Mouse (Mus musculus): ENCODE results near the gene Hoxa3.

Hoxa3 gene

DNA sequence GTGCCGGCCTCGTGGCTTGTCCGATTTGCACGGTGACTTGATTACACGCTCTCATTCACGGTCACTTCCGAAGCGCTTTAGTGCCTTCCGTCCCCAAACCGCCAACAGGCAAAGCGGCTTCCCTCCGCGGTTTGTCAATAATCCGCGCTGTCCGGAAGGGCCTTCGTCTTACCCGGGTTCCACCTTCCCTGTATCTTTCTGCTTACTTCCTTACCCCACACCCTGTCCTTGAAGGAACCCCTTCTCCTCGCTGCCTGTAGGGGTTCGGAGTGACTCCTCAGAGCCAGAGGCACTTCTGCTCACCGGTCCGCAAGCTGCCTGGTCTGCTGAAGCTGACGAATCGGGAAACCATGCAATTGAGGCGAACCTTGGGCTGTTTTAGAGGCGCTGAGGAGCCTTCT, 33.3 kb upstream of the Hoxa3 start:
- DNase-seq: no peak

GRCm38 (mm10) chr6:52245757-52246142, 32.6 kb upstream of the Hoxa3 start, which contains the start of gene Hoxa11:
Gene Hoxa11 (minus strand): TSS chr6:52245810.
- DNase-seq: no peak

DNA sequence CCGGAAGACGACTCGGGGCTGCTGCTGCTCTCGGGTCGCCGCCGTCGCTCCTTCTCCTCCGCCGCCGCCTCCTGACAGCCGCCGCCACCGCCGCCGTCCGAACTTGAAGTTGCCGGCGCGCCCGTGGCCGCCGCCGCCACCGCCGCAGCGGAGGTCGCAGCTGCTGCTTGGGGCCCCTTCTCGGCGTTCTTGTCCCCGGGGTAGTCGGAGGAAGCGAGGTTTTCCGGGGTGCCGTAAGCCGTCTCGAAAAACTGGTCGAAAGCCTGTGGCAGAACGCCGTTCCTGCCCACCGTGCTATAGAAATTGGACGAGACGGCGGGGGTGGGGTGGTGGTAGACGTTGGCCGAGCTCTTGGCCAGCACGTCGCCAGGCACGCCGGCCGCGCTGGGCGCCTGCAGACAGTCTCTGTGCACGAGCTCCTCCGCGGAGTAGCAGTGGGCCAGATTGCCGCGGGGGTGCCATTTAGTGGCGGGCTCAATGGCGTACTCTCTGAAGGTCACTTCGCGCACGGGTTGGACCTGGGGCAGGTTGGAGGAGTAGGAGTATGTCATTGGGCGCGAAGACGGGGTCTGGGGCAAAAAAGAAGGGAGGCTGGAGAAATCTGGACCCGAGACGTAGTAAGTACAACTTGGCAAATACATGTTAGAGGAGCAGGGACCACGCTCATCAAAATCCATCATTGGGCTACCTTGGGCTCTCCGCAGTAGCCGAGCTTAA, 32.1 kb upstream of the Hoxa3 start:
- DNase-seq: no peak

GRCm38 (mm10) chr6:52244471-52245039, 31.4 kb upstream of the Hoxa3 start:
- no peak for DNase-seq

DNA sequence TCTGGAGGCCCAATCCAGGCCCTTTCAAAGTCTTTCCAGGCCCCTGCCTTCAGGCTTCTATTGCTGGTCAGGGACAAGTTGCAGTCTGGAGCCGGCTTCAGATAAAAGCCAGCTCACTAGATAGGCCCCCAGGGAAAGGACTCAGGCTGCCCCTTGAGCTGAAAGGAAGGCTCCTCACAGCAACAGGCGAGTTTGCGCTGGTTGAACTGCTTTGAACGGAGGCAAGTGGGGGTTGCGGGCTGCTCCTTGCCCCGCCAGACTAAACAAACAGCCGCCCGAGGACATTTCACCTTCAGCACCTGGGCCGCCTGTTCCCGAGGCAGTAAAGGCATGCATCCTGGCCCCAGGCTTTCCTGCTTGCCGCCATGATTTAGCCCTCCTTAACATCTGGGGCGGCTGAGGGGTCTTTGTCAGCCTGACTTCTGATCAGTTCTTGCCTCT, 30.6 kb upstream of the Hoxa3 start:
- no peak for DNase-seq

DNA sequence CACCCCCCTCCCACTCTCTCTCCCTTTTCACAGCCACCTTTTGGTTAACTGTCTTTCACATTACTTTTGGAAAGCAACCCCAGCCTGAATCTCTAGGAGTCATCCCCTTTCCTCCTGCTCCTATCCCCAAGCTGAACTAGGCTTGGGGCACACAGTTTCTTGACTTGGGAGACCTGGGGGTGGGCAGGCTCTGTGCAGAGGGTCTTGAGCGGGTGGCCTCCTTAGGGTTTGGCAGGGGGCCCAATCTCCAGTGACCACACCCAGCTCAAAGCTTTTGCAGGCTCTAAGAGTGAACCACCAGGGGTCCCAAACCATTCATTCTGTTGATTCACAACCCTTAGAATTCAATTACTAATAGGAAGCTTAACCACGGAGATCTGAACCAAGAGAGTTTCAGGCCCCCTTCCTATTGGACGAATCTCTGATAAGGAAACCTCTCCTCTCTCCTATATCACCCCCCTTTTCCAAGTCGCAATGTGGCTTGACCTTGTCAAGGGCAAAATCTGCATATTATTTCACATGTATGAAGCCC, 29.7 kb upstream of the Hoxa3 start:
- DNase-seq: no peak

- DNase-seq: no peak
Measured at GRCm38 (mm10) chr6:52241001-52241621, 28.0 kb upstream of the Hoxa3 start.

GRCm38 (mm10) chr6:52240389-52241000, 27.4 kb upstream of the Hoxa3 start, which contains the start of gene Hoxa10:
Gene Hoxa10 (minus strand): TSS chr6:52240854.
- DNase-seq: no peak

DNA sequence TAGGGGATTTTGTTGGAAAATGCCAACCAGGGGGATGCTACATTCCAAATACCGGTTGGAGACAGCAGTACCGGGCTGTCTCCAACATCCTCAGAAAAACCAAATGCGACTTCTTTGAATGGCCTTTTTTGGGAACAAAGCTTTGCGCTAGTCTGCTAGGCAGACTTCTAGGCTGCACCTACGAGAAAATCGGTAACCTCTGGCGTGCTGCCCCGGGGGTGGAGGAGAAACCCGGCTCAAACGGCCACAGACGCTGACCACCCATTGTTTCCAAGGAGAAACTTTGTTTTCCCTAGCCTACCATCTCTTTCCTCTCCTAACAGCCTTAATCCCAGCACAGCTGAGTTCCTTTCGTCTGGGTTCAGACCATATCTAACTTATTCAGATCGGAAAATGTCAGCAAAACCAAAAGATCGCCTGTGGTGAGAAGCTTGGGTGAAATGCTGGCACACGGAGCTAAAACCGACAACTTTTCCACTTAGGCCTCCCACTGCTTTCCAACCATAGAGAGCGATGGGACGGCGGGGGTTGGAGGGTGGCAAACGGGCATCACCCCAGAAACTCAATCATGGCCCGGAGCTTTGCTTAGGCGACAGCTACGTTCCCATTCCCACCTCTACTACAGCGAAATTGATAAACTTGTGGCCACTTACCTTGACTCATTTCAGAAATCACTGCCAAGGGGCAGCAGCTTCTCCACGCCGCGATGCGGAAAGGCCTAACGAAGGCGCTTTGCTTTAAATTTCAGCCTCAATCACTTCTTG, 26.7 kb upstream of the Hoxa3 start:
- no peak for DNase-seq

DNA sequence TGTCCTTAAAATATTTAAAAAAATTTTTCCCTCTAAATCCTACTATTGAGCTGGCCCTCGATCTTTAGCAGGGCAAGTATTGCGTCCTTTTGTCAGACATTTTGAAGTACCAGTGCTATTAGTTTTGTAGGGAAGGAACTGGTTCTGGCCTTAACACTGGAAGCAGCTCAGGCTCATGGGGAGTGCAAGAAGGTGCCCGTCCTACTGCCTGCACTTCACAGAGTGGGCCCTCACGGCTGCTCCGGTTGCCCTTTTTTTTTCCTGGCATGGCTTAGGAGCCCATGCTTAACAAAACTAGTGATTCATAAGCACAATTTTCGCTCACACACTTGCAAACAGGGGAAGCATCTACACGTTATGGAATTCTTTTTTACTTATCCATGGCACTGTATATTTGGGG, 25.8 kb upstream of the Hoxa3 start:
- DNase-seq: no peak

DNA sequence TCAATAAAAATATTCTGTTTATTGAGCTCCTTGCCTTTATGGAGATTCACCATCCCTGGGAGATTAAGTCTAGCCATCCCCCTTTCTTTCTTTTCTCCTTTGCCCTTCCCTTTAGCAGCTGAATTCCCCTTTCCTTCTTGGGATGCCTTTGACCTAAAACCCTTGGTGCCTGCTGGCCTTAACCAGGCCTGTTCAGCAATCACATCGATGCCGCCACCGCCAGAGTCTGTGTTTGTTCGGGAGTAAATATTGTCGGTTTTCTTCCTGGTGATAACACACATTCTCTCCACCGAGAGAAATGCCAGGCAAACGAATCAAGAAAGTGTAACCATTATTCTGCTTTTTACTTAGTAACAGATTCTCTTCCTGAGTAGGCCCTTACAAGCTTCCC, 25.0 kb upstream of the Hoxa3 start:
- DNase-seq: no peak

GRCm38 (mm10) chr6:52237346-52238154, 24.4 kb upstream of the Hoxa3 start:
- DNase-seq: no peak

DNA sequence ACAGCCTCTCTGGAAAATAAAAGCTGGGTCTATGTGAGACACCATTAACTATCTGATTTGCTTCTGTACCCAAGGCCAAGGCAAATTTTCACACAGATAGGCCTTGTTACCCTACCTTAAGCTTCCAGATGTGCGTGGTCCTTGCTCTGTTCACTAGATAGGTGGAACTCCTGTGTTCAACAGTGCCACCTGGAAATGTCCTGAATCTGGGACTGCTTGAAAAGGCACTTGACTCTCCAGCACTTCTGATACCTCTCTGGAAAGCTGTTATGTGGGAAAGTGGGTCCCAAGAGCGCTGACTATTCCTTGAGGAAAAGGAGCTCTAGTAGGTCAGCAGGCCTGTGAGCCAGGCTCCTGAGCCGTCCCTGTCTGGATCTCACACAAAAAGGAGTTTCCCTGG, 23.7 kb upstream of the Hoxa3 start:
- no peak for DNase-seq

GRCm38 (mm10) chr6:52235866-52236265, 22.7 kb upstream of the Hoxa3 start:
- no peak for DNase-seq

DNA sequence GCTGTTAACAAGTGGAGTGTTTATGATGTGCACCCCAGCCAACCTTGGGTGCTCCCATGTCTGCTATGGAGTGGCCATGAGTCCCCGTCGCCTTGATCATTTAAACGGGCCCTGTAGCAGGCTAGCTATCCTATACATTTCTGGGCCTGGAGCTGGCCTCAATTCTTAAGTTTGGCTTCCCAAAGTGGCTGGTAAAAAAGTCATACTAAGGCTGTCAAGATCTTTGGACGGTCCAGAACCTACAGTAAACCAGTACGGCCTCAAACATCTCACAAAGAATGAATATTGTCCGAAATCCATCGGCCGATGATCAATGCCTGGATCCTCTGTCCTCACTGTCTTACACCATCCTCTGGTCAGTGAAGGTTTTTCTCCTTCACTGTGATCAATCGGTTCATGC, 22.1 kb upstream of the Hoxa3 start:
- no peak for DNase-seq

GRCm38 (mm10) chr6:52234428-52235140, 21.4 kb upstream of the Hoxa3 start:
- DNase-seq: no peak

- DNase-seq: no peak
Measured at GRCm38 (mm10) chr6:52233546-52234427, 20.7 kb upstream of the Hoxa3 start.

DNA sequence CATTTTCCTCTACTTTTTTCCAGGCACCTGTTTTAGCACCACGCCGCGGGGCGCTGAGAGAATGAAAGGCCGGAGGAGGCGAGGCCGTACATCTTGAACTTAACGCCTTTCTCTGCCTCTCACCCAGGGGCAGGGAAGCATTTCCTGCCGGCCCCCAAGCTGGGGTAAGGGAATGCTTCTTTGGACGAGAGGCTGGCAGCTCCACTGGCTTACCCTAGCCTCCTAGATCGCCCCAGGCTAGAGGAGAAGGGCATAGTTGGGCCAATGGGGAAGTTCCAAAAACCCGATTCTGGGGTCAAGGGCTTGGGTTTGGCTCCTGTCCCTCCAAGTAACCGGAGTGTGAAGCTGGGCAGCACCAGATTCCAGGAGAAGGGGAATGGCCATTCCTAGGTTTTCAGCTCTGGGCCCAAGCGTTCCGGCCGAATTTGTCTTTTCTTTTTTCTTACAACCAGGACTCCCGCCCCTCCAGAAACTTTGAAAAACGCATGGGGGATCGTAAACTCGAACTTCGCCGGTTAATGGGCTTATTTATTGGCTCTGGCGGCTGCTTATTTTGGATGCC, 19.9 kb upstream of the Hoxa3 start:
- DNase-seq: no peak

DNA sequence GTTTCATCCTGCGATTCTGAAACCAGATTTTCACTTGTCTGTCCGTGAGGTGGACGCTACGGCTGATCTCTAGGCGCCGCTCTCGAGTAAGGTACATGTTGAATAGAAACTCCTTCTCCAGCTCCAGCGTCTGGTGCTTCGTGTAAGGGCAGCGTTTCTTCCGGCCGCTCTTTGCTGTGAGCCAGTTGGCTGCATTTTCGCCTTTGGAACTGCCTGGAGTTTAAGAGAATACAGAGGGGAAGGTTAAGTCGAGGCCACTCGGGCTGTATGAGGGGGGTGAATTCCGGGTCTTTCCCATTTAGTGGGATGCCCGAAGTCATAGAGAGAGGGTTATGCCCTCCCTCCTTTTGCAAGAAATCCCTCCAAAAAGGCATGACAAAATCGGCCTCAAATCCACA, 19.4 kb upstream of the Hoxa3 start:
- no peak for DNase-seq

All from cerebellum, adult 9-11 months (tissue).